Mouse (Mus musculus): Measurements from ENCODE around the gene Timm13.

Gene Timm13

DNA sequence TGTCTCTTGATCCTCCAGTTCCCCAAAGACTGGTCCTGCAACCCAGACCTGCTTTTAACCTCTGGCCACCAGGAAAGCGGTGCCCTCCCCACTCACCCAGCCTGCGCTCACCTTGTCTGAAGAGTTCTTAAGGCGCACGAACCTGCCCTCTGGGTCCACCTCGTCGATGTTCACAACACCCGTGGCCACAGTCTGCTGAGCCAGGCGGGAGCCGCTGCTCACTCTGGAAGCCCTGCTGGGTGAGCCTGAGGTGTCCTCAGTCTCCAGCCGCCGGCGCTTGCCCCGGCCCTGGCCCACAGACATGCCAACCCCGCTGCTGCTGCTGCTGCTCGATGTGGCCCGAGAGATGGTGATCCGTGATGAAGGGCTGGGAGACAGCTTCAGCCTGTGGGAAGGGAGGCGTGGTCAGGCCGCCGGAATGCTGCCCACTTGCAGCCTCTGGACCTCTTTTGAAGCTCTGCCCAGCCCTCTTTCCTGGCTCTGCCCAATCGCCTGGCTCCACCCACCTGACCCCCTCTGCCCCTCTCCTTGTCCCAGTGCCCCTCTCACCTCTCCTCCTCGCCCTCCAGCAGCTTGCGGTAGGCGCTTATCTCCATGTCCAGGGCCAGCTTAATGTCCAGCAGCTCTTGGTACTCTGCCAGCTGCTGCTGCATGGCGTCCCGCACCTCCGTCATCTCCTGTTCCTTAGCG is 3.4 kb upstream of the Timm13 start:
- in situ Hi-C loops (cut with MboI) = no loop called here

DNA sequence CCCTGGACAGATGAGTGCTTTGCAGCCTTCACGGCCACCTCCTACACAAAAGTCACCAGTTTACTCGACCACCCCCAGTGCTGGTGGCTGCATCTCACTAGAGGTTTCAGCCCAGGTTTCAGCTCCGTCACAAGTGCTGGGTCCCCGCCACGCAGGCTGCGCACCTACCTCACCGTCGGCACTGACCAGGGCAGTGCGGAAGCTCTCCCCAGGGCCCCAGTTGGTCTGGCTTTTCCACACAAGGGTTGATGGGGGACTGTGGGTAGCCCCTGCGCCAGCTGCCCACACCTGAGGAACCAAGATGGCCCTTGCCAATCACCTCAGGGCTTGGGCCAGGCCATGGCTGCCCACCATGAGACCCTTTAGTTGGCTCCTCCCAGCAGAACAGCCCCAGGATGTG is 2.5 kb upstream of the Timm13 start:
- in situ Hi-C loops (cut with MboI) = no loop called here

DNA sequence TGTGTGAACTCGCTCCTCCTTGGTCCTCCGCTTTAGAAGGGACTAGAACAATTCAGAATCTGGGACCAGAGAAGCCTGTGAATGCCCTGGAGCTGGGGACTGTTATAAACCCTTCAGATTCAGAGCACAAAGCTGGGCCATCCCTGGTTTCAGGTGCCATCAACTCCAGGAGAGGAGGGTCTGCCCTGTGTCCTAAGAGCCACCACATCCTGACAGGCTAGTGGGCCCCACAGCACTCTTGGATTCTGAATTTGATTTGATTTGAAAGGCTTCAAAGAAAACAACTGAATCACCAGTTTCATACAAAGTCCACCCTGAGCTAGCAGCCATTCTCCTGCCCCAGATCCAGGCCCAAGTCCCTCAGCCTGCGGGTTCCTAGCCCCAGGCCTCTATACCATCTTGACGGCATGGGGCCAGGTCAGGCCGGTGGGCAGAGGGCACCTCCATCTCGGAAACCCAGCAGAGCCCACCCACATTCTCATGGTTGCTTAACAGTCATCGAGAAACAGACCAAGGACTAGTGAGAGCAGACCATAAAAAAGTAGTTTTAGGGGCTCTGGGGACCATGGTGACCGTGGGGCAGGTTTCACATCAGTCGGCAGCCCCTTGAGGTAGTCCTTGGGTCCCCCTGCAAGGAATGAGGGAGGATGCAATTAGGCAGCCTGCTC is 1.6 kb upstream of the Timm13 start:
- in situ Hi-C loops (cut with MboI) = no loop called here

GRCm38 (mm10) chr10:80901409-80902272 is 872 bp upstream of the Timm13 start:
- in situ Hi-C loops (cut with MboI) = no loop called here

DNA sequence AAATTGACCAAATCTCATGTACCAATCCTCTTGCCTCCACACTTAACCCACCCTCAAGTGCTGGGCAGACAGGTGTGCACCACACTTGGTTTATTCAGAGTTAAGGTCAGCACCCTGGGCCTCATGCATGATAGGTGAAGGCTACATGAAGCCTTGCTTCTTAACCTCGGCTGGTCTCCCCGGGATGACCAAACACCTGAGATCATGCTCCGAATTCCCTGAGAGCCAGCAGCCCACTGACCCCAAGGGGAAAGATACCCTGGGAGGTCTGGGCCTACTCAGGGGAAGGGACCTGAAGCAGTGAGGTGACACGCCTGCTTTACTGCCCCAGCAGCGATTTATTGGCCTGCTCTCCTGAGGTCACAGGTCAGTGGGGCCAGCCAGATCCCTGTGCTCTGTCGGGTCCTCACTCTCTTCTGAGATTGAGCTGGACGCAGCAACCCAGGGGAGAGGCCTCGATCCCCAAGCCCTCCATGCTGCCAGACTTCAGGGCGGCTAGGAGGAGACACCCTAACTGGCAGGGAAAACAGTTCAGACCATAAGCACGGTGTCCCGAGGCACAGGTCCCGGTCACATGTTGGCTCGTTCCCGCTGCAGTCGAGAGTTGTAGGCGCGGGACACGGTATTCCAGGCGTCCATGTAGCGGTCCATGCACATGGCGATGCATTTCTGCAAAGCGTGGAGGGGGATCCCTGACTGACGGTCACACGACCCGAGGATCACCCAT is 1.0 kb downstream of the Timm13 start:
- in situ Hi-C loops (cut with MboI) = no loop called here

GRCm38 (mm10) chr10:80899074-80899473 is 1.7 kb downstream of the Timm13 start:
- in situ Hi-C loops (cut with MboI) = no loop called here

DNA sequence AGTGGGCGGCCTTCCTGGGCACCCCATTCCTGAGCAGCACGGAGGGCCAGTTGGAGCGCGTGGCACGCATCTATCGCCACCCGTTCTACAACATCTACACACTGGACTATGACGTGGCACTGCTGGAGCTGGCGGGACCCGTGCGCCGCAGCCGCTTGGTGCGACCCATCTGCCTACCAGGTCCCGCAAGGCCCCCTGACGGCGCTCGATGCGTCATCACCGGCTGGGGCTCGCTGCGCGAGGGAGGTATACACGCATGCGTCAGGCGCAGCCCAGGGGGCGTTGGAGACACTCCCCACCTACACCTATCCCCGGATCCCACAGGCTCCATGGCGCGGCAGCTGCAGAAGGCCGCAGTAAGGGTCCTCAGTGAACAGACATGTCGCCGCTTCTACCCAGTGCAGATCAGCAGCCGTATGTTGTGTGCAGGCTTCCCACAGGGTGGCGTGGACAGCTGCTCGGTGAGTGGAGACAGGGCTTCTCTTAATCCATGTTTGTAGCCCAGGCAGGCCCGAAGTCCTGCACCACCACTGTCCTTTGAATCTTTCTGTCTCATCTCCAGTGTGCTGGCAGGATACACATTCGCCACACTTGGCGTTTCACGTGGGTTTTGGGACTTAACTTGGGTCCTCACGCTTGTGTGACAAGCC is 2.8 kb downstream of the Timm13 start:
- in situ Hi-C loops (cut with MboI) = no loop called here

DNA sequence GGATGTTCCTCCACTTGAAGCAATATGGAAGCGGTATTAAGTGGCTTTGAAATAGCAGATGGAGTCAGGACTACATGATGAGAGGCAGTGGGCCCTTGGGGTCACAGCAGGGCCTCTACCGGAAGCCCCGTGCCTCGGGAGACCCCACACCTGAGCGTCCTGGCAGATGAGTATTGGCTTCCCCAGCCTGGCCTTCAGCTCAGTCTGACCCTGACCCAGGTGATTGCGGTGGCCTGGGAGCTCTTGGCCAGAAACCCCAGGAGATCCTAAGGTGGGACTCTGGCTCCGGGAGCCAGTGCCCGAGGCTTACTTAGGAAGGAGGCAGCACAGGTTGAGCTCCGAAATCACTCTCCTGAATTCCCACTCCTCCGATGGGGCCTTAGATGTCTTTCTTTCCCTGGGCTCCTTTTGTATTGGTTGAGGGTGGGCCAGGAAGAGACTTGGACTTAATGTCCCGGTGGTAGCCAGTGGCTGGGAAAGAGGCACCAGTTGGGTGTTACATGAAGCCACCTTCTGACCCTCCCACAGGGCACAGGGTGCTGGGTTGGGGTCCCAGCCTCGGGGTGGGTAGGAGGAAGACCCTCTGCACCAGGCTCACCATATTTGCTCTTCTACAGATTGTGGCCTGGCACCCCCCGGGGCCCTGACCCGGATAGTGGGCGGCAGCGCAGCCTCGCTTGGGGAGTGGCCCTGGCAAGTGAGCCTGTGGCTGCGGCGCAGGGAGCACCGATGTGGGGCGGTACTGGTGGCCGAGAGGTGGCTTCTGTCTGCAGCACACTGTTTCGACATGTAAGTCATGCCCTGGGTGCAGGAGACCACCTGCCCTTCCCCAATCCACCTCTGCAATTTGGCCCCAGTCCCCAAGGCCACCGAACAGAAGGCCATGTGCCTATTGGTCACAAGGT is 3.9 kb downstream of the Timm13 start:
- in situ Hi-C loops (cut with MboI) = no loop called here

- in situ Hi-C loops (cut with MboI) = no loop called here
Observed at GRCm38 (mm10) chr10:80895697-80896096, 5.1 kb downstream of the Timm13 start.

GRCm38 (mm10) chr10:80895100-80895499 is 5.7 kb downstream of the Timm13 start:
- in situ Hi-C loops (cut with MboI) = no loop called here

GRCm38 (mm10) chr10:80887181-80887580 is 13.6 kb downstream of the Timm13 start:
- in situ Hi-C loops (cut with MboI) = no loop called here

DNA sequence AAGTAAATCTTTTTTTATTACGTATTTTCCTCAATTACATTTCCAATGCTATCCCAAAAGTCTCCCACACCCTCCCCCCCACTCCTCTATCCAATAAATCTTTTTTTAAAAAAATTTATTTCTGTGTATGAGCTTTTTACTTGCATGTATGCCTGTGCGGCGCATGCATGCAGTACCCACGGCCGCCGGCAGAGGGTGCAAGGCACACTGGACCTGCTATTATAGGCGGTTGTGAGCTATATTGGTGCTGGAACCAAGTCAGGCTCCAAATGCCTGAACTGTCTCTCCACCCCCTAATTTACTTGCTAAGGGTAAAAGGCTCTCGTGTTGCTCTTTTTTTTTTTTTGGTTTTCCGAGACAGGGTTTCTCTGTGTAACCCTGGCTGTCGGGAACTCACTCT is 19.5 kb downstream of the Timm13 start:
- in situ Hi-C loops (cut with MboI) = no loop called here

DNA sequence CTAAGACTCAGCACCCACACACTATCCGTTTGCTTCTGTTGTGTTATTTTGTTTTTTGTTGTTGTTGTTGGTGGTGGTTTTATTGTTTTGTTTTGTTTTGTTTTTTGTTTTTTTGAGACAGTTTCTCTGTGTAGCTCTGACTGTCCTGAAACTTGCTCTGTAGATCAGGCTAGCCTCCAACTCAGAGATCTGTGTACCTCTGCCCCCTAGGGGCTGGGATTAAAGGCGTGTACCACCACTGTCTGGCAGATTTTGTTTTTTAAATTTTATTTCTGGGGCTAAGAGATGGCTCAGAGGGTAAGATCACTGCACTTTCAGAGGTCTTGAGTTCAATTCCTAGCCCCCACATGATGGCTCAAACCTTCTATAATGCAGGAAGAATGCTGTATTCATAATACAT is 19.9 kb downstream of the Timm13 start:
- in situ Hi-C loops (cut with MboI) = no loop called here

GRCm38 (mm10) chr10:80880131-80880641 is 20.6 kb downstream of the Timm13 start:
- in situ Hi-C loops (cut with MboI) = no loop called here

DNA sequence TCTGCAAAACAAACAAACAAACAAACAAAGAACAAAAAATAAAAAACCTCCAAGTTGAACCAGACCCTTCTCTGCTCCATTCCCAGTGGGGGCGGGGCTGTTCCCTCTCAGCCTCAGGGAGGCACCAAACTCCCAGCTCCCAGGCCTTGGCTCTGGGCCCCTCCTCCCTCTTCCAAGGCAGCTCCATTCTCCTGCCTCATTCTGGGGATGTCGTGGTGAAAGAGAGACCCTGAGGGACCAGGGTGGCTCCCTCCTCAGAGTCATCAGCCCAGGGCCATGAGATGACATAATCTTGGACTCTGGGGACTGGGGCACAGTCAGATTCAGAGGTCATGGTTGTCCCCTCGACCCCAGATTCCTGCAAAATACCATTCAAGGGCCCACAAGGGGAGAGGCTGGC is 24.2 kb downstream of the Timm13 start:
- in situ Hi-C loops (cut with MboI) = loop anchor here (5.0 kb wide), 1 partner anchor 54 kb away; no protein-coding TSS in a partner anchor

GRCm38 (mm10) chr10:80876028-80876427 is 24.7 kb downstream of the Timm13 start:
- in situ Hi-C loops (cut with MboI) = loop anchor here (5.0 kb wide), 1 partner anchor 54 kb away; no protein-coding TSS in a partner anchor

DNA sequence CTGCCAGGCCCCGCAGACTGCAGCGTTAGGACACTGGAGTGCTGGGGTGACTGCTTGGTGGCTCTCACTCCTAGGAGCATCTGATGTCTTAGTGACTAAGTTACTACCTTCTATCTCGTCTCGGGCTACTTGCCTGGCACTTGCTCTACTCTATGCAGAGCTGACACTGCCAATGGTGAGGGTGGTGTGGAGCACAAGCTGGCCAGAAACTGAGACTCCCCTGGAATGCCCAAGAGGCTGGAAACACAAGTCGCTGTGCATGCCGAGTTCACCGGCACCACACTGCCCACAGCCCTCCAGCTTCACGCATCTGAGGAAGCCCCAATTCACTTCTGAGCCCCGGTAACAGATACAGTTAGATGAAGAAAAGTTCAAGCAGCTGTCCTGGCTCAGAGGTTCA is 26.7 kb downstream of the Timm13 start:
- in situ Hi-C loops (cut with MboI) = no loop called here

GRCm38 (mm10) chr10:80871581-80871980 is 29.2 kb downstream of the Timm13 start, which contains the start of gene Tmprss9:
Gene Tmprss9 (plus strand): TSS chr10:80871848.
- in situ Hi-C loops (cut with MboI) = no loop called here

DNA sequence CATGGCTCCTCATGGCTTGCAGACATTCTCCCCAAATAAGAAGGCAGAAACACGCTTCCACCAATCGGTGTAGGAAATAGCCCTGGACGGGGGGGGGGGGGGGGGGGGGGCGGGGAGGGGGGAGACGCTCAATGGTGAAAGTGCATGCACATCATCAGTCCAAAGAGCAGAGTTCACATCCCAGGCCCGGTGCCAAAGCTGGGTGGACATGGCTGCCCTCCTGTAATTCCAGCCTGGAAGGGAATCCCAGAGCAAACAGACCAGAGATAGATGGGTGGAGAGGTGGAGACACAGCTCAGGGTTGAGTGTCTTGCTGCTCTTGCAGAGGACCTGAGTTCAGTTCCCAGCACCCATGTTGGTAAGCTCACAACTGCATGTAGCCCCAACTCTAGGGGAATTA is 29.8 kb downstream of the Timm13 start:
- in situ Hi-C loops (cut with MboI) = no loop called here

DNA sequence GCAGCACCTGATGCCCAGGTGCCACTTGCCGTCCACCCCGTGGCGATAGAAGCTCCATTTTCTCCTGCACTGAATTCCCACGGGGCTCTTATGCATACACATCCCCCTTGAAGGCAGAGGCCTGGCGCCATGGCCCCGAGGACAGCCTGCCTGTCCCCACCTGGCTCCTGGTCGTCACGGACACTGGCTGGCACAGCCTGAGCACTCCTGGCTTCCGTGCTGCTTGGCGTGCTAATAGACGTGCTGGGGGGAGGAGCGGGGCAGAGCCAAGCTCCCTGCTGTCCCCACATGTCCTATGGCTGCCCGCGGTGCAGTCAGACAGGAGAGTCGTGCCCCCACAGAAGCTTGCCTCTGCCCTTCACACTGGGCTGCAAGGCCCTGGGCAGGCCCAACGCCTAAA is 36.3 kb downstream of the Timm13 start:
- in situ Hi-C loops (cut with MboI) = no loop called here

Measured in mature B cell (primary cell).